Mouse (Mus musculus) spleen, adult 2 months (tissue): Measurements from ENCODE around the gene Siae. TPM values are rescaled to one million over a fixed set of nuclear protein-coding genes. Genes with fewer than 3 reads are reported as not detected.

Experiments used
- DNase-seq, 2 experiments: peaks; one replicate each; pipeline versions ENCODE4 v3.0.0 to v3.0.0-alpha.2; 2012 to 2021; ENCODE audit warnings: low spot score in 2 of 2, low read depth in 1 of 2
- H3K27ac ChIP-seq: fragments of 200-500 bp; 2 replicates; pipeline ENCODE4 v1.5.1; 2012; ENCODE audit warnings: low read length, inconsistent platforms; ENCODE audit not compliant: insufficient read depth
- H3K27me3 ChIP-seq: fragments of 200-500 bp; 2 replicates; pipeline ENCODE4 v1.6.1; 2012; ENCODE audit warnings: mild to moderate bottlenecking, moderate library complexity, low read length, inconsistent platforms; ENCODE audit not compliant: control insufficient read depth, insufficient read depth
- H3K36me3 ChIP-seq: fragments of 200-500 bp; 2 replicates; pipeline ENCODE4 v1.6.1; 2012; ENCODE audit warnings: mild to moderate bottlenecking, low read length, inconsistent platforms; ENCODE audit not compliant: control insufficient read depth, insufficient read depth
- H3K4me1 ChIP-seq: fragments of 200-500 bp; 2 replicates; pipeline ENCODE4 v1.6.1; 2011; ENCODE audit warnings: inconsistent platforms; ENCODE audit not compliant: control insufficient read depth, insufficient read depth, insufficient read length
- H3K4me3 ChIP-seq: fragments of 200-500 bp; 2 replicates; pipeline ENCODE4 v1.5.1; 2011; ENCODE audit warnings: mild to moderate bottlenecking, inconsistent platforms; ENCODE audit not compliant: insufficient read depth, insufficient read length; ENCODE audit errors: extremely low read depth
- CTCF ChIP-seq: fragments of 200-500 bp; IDR thresholded peaks from 2 replicates; pipeline ENCODE4 v1.5.1; 2011; ENCODE audit warnings: mild to moderate bottlenecking, inconsistent platforms; ENCODE audit not compliant: insufficient read depth, insufficient read length, insufficient replicate concordance; ENCODE audit errors: extremely low read depth
- POLR2A ChIP-seq: fragments of 200-500 bp; IDR thresholded peaks from 2 replicates; pipeline ENCODE4 v1.6.1; 2011; ENCODE audit warnings: low read depth, low read length, inconsistent platforms
- WGBS: fragments of 180-500 bp; shearing (Covaris S2); methylation state at CpG from one replicate; pipeline ENCODE4 v1.1.7; 2018; 5-methylcytosine and 5-hydroxymethylcytosine counted together
- polyA plus RNA-seq: library from polyadenylated mRNA; depleted of rRNA; stranded (reverse); fragments of >200 nt; gene quantifications from 2 replicates; pipeline ENCODE4 v1.2.3, GENCODE M21; 2012

The Siae gene
- polyA plus RNA-seq, 1 experiment: 3.8 TPM

DNA sequence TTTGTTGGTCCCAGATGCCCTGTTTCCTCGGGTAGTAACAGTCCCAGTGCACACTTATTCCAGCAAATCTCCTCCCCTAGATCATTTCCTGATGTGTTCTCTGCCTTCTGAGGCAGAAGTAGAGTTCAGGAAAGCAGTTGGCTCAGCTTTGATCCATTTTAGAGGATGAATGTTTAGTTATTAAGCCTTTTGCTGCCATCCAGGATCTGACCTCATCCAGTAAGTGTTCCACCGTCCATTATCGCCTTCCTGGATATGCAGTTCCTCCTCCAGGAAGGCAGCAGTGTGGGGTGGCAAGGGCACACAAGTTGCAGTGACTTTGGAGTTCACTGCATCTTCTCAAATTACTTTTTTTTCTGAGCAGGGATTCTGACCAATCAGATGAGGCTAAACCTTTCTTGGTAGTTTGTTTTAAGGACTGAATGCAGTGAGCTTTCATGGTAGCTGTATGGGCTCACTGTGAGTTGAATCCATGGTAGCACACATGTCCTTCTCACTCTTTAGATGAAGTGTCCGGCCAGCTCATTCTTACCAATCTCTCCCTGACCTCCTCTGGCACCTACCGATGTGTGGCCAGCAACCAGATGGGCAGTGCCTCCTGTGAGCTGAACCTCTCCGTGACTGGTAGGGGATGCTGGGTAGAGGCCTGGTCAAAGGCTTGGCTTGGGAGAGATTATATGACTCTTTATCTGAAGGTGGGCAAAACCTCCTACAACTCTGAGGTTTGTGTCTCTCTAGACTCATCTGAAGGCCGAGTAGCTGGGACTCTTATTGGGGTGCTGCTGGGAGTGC lies 13.5 kb upstream of the Siae start:
- DNase-seq: no peak
- no peak overlapping the region for H3K4me3 ChIP-seq
- H3K4me1 ChIP-seq: peaks cover 4% of the 10 kb centered on the region; the same call in 1 of the 2 replicates
- H3K36me3 ChIP-seq: no peaks in the 10 kb centered on the region
- H3K27me3 ChIP-seq: no peaks in the 10 kb centered on the region
- 79% methylated on average over 7 of the region's 7 CpGs for WGBS
- H3K27ac ChIP-seq: no peak overlapping the region
- no peak for TF ChIP-seq POLR2A
- no peak for TF ChIP-seq CTCF

DNA sequence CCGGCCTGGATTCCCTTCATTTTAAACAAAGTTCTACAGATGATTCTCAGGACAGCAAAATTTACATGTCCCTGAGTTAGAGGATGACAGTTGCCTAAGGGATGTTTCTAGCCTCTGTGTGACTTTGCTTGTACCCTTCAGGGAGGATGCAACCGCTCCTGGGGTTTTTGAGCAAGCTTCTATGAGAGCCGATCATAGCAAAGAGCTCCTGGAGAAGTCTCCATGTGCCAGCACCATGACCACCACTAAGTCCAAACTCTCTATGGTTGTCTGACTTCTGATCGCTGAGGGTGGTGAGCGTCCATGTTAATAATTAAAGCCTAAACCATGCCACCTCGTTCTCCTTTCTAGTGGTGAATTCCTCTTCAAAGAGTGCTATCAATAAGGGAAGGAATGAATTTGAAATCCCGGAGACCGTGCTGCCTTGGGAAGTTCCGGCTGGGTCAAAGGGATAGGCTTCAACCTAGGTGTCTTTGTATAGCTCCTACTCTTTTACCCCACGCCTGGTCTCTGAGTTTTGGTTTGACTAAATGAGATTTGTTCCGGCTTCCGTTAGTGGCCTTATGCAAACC lies 11.5 kb upstream of the Siae start:
- Histone ChIP-seq H3K27ac (no peak overlapping the region), H3K27me3 (no peaks in the 10 kb centered on the region), H3K36me3 (no peaks in the 10 kb centered on the region), H3K4me1 (peaks cover 4% of the 10 kb centered on the region; the same call in 1 of the 2 replicates), H3K4me3 (peak overlapping the region; percentile 57; the same call in 1 of the 2 replicates)
- 60% methylated on average over 12 of the region's 12 CpGs for WGBS
- no peak for DNase-seq
- TF ChIP-seq CTCF: no peak
- TF ChIP-seq POLR2A: no peak

DNA sequence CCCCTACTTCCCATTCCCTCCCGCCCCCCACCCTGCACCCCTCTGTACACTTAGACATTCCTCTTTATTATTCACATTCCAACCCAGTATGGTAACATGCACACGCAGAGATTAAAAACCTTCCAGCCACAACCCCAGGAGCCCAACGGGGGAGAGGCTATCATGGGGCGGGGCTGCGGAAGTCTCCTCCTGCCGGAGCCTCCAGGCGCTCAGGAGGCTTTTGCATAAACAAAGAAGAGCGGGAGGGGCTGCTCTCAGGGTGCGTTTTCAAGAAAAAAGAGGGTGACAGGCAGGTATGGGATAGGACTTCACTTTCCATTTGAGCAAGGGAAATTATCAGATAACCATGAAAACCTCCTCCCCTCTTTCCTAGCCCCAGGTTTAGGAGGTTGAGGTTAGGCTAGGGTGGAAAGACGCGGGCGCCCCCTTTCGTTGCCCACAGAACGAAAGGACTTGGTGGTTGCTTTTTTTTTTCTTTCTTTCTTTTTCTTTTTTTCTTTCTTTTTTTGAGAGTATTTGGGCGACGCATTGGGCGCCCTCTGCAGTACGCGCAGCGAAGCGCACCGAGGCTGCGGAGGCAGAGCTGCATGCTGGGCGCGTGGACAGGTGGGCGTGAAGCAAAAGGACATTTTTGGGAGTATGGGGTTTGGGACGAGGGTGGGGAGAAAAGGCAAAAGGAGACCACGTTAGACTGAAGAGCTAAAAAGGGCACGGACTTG lies 10.9 kb upstream of the Siae start:
- H3K36me3 ChIP-seq: no peaks in the 10 kb centered on the region
- DNase-seq: peak in 1 of 2 experiments; percentile 40
- peak overlapping the region; percentile 57 for H3K4me3 ChIP-seq
- H3K4me1 ChIP-seq: peaks cover 4% of the 10 kb centered on the region; the same call in 1 of the 2 replicates
- TF ChIP-seq CTCF: peak; percentile 54; the same call in 1 of the 2 replicates
- TF ChIP-seq POLR2A: no peak
- H3K27ac ChIP-seq: no peak overlapping the region
- WGBS: 23% methylated on average over 29 of the region's 29 CpGs
- H3K27me3 ChIP-seq: no peaks in the 10 kb centered on the region

DNA sequence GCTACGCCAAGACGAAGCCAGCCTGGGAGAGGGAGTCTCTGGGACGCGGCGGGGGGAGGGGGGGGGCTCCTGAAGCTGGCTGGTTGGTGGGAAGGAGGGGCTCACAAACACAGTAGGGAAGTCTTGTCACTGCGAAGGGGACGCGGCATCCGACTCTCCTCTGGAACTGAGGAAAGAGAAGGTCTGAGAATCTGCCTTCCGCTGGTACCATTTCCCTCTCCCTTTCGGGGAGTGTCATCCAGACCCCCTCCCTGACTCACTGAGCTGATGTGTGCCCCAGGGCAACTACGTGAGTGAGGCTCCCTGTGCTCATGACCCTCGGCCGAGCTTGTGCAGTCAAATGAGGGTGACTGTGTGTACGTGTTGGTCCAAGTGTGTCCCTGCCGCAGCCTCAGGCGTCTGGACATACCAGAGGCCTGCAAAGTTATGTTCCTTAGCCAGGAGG lies 10.3 kb upstream of the Siae start:
- no peak for DNase-seq
- Histone ChIP-seq H3K36me3 (no peaks in the 10 kb centered on the region), H3K27me3 (no peaks in the 10 kb centered on the region), H3K4me1 (peaks cover 4% of the 10 kb centered on the region; the same call in 1 of the 2 replicates), H3K4me3 (peak overlapping the region; percentile 57; the same call in 1 of the 2 replicates), H3K27ac (no peak overlapping the region)
- TF ChIP-seq CTCF (no peak), POLR2A (no peak)
- 73% methylated on average over 17 of the region's 17 CpGs for WGBS

DNA sequence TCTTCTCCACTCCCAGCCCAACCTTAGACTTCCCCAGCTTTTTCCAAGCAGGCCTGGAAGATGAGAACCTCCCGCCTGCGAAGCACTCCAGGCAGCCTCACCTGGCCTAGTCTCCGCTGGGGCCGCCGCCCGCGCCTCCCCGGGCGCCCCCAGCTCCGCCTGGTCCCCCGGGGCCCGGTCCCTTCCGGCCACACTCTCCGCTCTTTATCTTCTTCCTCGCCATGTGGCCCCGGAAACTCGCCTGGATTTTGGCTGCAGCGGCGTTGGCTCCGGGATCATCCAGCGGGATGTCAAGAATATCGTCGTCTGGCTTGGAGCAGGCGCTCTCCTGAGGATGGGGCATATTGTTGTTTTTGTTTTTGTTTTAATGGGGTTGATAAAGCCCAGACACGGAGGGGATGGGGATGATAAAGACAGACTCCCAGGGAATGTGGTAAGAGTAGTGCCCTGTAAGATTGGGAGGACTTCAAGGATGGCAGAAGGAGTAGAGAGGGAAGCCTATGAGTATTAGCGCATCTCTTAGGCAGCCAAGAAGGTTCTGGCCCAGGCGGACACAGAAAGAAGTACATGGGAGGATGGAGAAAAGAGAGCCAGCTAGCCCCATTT lies 9.5 kb upstream of the Siae start:
- DNase-seq: no peak
- TF ChIP-seq POLR2A (no peak), CTCF (no peak)
- Histone ChIP-seq H3K4me3 (no peak overlapping the region), H3K27ac (no peak overlapping the region), H3K36me3 (no peaks in the 10 kb centered on the region), H3K27me3 (peaks cover 2% of the 10 kb centered on the region; the same call in 1 of the 2 replicates), H3K4me1 (peaks cover 4% of the 10 kb centered on the region; the same call in 1 of the 2 replicates)
- 93% methylated on average over 27 of the region's 27 CpGs for WGBS

DNA sequence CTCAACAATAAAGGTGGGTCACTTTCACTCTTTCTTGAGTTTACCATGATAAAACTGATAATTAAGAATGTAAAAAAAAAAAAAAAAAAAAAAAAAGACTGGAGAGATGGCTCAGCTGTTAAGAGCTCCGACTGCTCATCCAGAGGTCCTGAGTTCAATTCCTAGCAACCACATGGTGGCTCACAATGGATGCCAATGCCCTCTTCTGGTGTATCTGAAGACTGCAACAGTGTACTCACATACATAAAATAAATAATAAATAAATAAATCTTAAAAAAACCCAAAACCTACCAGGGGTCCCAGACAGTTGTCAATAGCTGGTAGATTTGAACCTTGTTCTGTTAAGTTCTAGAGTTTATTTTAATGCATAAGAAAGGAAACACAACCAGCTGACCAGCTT lies 8.6 kb upstream of the Siae start:
- no peak for TF ChIP-seq POLR2A
- TF ChIP-seq CTCF: no peak
- 81% methylated on average over 1 of the region's 1 CpGs for whole genome bisulfite sequencing
- no peak overlapping the region for H3K4me3 ChIP-seq

More for the DNA sequence above, 8.6 kb upstream of the Siae start:
- Histone ChIP-seq H3K27ac (no peak overlapping the region), H3K27me3 (peaks cover 2% of the 10 kb centered on the region; the same call in 1 of the 2 replicates), H3K36me3 (no peaks in the 10 kb centered on the region), H3K4me1 (peaks cover 9% of the 10 kb centered on the region; the same call in 1 of the 2 replicates)
- no peak for DNase-seq
